Mouse (Mus musculus) lung, adult 2 months (tissue): ENCODE measurements around the gene Sox18.

Source experiments
- CTCF ChIP-seq: fragments of 200-500 bp; IDR thresholded peaks from 2 replicates; pipeline ENCODE4 v1.5.1; 2011; ENCODE audit warnings: mild to moderate bottlenecking, low read length, control low read depth; ENCODE audit not compliant: insufficient read depth
- POLR2A ChIP-seq: fragments of 200-500 bp; IDR thresholded peaks from 2 replicates; pipeline ENCODE4 v1.6.1; 2011; ENCODE audit warnings: low read depth, mild to moderate bottlenecking, control low read depth, low read length, borderline replicate concordance; ENCODE audit errors: extremely low read depth

DNA sequence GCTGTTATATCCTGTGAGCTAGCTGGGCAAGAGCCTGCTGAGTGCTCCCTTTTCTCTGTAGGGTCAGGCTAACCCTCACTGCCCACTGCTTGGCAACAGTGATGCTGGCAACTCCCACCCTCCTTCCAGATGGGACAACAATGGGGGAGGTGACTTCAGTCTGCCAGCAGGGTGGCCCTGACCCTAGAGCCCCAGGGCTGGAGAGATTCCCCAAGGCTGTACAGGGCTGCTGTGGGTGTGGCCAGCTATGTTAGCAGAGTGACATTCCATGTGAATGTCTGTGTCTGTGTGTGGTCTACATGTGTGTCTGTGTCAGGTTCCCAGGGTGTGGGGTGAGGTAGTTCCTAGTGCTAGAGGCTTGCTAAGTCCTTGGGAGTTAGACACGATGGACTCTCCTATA, 2.1 kb upstream of the Sox18 start:
- TF ChIP-seq CTCF, result no peak
- TF ChIP-seq POLR2A, result peak; percentile 9; the same call in 1 of the 2 replicates
